Mouse (Mus musculus) embryonic facial prominence, embryonic 13.5 days (tissue): ENCODE data around the gene Dscaml1. TPM values are rescaled to one million over a fixed set of nuclear protein-coding genes. Genes with fewer than 3 reads are reported as not detected.

Experiments used
- ATAC-seq: fragments of 200-750 bp; cut with Nextera tagmentation; 2 replicates; pipeline ENCODE4 v1.8.0; 2017; ENCODE audit warnings: low read depth; ENCODE audit not compliant: insufficient number of reproducible peaks, insufficient read depth, low FRiP score, low TSS enrichment
- H3K27ac ChIP-seq: fragments of 300-500 bp; sonication (generic); 2 replicates; pipeline ENCODE4 v1.5.1; 2015; ENCODE audit warnings: moderate library complexity, mild to moderate bottlenecking, inconsistent platforms
- H3K27me3 ChIP-seq: fragments of 300-500 bp; sonication (generic); 2 replicates; pipeline ENCODE4 v1.6.1; 2015; ENCODE audit warnings: mild to moderate bottlenecking, inconsistent platforms
- H3K36me3 ChIP-seq: fragments of 300-500 bp; sonication (generic); 2 replicates; pipeline ENCODE4 v1.6.1; 2015; ENCODE audit warnings: mild to moderate bottlenecking, inconsistent platforms
- H3K4me1 ChIP-seq: fragments of 300-500 bp; sonication (generic); 2 replicates; pipeline ENCODE4 v1.6.1; 2015; ENCODE audit warnings: inconsistent platforms
- H3K4me2 ChIP-seq: fragments of 300-500 bp; sonication (generic); 2 replicates; pipeline ENCODE4 v1.6.1; 2015; ENCODE audit warnings: moderate library complexity, mild to moderate bottlenecking, inconsistent platforms
- H3K4me3 ChIP-seq: fragments of 300-500 bp; sonication (generic); 2 replicates; pipeline ENCODE4 v1.5.1; 2015; ENCODE audit warnings: mild to moderate bottlenecking, inconsistent platforms
- H3K9ac ChIP-seq: fragments of 300-500 bp; sonication (generic); 2 replicates; pipeline ENCODE4 v1.6.1; 2015; ENCODE audit warnings: mild to moderate bottlenecking, inconsistent platforms
- H3K9me3 ChIP-seq: fragments of 300-500 bp; sonication (generic); 2 replicates; pipeline ENCODE4 v1.6.1; 2016; ENCODE audit warnings: inconsistent platforms
- WGBS: fragments of 180-500 bp; shearing (Covaris S2); methylation state at CpG from one replicate; pipeline ENCODE4 v1.1.7; 2015; ENCODE audit warnings: mixed read lengths; 5-methylcytosine and 5-hydroxymethylcytosine counted together
- polyA plus RNA-seq: library from polyadenylated mRNA; unstranded; fragments of >200 nt; fragmentation: Nextera tagmentation; extraction: Ambion mirVana; gene quantifications from 2 replicates; pipeline ENCODE4 v1.2.1, GENCODE M21; 2015

The Dscaml1 gene
- polyA plus RNA-seq, 1 experiment from 2014 or later, result 0.97 TPM

- ATAC-seq, result no peak
- Histone ChIP-seq H3K27me3 (peaks cover 7% of the 10 kb centered on the region; the same call in 1 of the 2 replicates), H3K9ac (no peak overlapping the region), H3K27ac (no peak overlapping the region), H3K9me3 (no peaks in the 10 kb centered on the region), H3K4me2 (no peak overlapping the region), H3K36me3 (peaks cover 20% of the 10 kb centered on the region; the same call in 1 of the 2 replicates), H3K4me1 (no peaks in the 10 kb centered on the region), H3K4me3 (no peak overlapping the region)
- WGBS, result 58% methylated on average over 1 of the region's 1 CpGs
Observed at GRCm38 (mm10) chr9:45398336-45398735, 28.1 kb upstream of the Dscaml1 start.

GRCm38 (mm10) chr9:45399434-45399833 lies 27.0 kb upstream of the Dscaml1 start, which contains the start of gene Fxyd2:
Fxyd2 (plus strand) TSS chr9:45399669.
- peaks cover 12% of the 10 kb centered on the region for H3K27me3 ChIP-seq
- no peak within 1 kb of the TSS for H3K27ac ChIP-seq
- no peak within 1 kb of the TSS for H3K4me3 ChIP-seq
- H3K4me1 ChIP-seq, result no peaks in the 10 kb centered on the region
- 71% methylated on average over 4 of the region's 4 CpGs for whole genome bisulfite sequencing
- peaks cover 12% of the 10 kb centered on the region; the same call in 1 of the 2 replicates for H3K36me3 ChIP-seq
- no peaks in the 10 kb centered on the region for H3K9me3 ChIP-seq
- ATAC-seq, result no peak
- H3K9ac ChIP-seq, result no peak within 1 kb of the TSS
- H3K4me2 ChIP-seq, result no peak within 1 kb of the TSS

GRCm38 (mm10) chr9:45401851-45402250 lies 24.6 kb upstream of the Dscaml1 start:
- H3K27me3 ChIP-seq, result peaks cover 12% of the 10 kb centered on the region
- H3K36me3 ChIP-seq, result no peaks in the 10 kb centered on the region
- no peak overlapping the region for H3K27ac ChIP-seq
- 34% methylated on average over 4 of the region's 4 CpGs for WGBS
- ATAC-seq, result no peak
- no peak overlapping the region for H3K9ac ChIP-seq
- H3K4me1 ChIP-seq, result no peaks in the 10 kb centered on the region
- H3K4me3 ChIP-seq, result no peak overlapping the region
- no peak overlapping the region for H3K4me2 ChIP-seq
- no peaks in the 10 kb centered on the region for H3K9me3 ChIP-seq

GRCm38 (mm10) chr9:45402957-45403356 lies 23.5 kb upstream of the Dscaml1 start:
- Histone ChIP-seq H3K4me2 (no peak overlapping the region), H3K4me3 (no peak overlapping the region), H3K9me3 (no peaks in the 10 kb centered on the region), H3K4me1 (peaks cover 6% of the 10 kb centered on the region; the same call in 1 of the 2 replicates), H3K9ac (no peak overlapping the region), H3K36me3 (no peaks in the 10 kb centered on the region), H3K27ac (no peak overlapping the region), H3K27me3 (peaks cover 12% of the 10 kb centered on the region)
- no peak for ATAC-seq
- 45% methylated on average over 2 of the region's 2 CpGs for WGBS

DNA sequence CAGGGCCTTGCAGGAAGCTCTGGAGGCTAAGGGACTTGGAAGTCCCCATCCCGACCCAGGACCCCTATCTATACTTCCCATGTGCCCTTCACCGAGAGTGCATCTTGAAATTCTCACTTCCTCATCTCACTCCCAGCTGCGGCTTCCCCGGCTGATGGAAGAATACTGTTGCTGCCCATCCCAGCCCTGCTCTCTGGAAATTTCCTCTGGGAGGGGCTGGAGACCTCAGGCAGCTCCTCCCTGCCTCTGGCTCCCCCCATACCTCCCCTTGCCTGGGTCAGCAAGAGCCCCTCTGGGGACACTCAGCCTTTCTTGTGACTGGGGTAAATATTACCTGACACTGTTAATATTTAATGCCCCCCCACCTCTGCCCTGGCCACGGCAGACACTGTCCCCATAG lies 20.7 kb upstream of the Dscaml1 start:
- Histone ChIP-seq H3K4me1 (peaks cover 9% of the 10 kb centered on the region; the same call in 1 of the 2 replicates), H3K4me2 (no peak overlapping the region), H3K4me3 (no peak overlapping the region), H3K9ac (no peak overlapping the region), H3K27ac (no peak overlapping the region), H3K36me3 (no peaks in the 10 kb centered on the region), H3K27me3 (peaks cover 23% of the 10 kb centered on the region), H3K9me3 (no peaks in the 10 kb centered on the region)
- ATAC-seq, result no peak
- 81% methylated on average over 5 of the region's 5 CpGs for WGBS

- no peak overlapping the region for H3K27ac ChIP-seq
- H3K27me3 ChIP-seq, result peaks cover 23% of the 10 kb centered on the region
- no peak overlapping the region for H3K9ac ChIP-seq
- 85% methylated on average over 3 of the region's 3 CpGs for WGBS
- H3K4me2 ChIP-seq, result no peak overlapping the region
- H3K9me3 ChIP-seq, result no peaks in the 10 kb centered on the region
- peaks cover 9% of the 10 kb centered on the region; the same call in 1 of the 2 replicates for H3K4me1 ChIP-seq
- H3K4me3 ChIP-seq, result no peak overlapping the region
- H3K36me3 ChIP-seq, result no peaks in the 10 kb centered on the region
- no peak for ATAC-seq
Observed at GRCm38 (mm10) chr9:45406808-45407207, 19.6 kb upstream of the Dscaml1 start.

DNA sequence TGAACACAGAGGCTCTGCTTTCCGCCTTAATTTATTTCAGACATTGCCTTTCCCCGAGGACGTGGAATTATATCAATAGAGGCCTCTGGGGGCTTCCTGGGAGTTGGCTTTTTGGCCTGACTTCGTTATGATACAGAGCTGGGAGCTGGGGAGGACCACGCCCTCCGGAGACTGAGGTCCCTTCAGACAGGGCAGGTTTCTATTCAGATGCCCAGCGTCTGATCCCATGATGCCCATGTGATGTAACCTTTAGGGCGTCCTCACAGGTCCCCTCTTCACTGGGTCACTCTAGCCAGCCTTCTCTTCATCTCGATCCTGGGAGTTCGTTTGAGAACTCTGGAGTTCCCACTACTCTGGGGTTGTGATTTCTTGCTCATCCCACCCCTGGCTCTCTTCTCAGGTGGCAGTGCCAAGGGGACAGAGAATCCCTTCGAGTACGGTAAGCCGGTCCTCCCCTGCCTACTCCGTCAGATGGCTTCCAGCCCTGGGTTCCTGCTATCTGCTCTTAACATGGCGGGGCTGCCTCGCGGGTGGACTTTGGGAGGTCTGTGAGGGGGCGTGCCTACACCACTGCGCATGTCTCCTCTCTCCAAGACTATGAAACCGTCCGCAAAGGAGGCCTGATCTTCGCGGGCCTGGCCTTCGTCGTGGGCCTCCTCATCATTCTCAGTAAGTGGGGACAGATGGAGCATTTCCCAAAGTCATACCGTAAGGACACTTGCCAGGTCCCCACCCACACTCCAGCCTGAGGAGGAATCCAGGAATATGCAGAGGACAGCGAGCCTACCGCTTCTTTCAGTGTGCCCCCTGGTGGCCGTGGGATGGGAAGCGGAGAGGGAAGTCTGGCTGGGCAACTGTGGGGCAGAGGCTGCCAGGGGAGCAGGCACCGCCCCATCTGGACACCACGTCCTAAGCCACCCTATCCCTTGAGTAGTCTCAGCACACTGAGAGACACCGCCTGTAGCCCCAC lies 18.4 kb upstream of the Dscaml1 start:
- 33% methylated on average over 33 of the region's 33 CpGs for WGBS
- peak overlapping the region; percentile 35 for H3K4me3 ChIP-seq
- no peak for ATAC-seq

GRCm38 (mm10) chr9:45410193-45410592 lies 16.2 kb upstream of the Dscaml1 start:
- H3K4me3 ChIP-seq, result no peak overlapping the region
- no peak overlapping the region for H3K9ac ChIP-seq
- 81% methylated on average over 5 of the region's 5 CpGs for WGBS
- H3K27ac ChIP-seq, result no peak overlapping the region
- peaks cover 10% of the 10 kb centered on the region; the same call in 1 of the 2 replicates for H3K27me3 ChIP-seq
- no peaks in the 10 kb centered on the region for H3K9me3 ChIP-seq
- ATAC-seq, result no peak
- peaks cover 13% of the 10 kb centered on the region; the same call in 1 of the 2 replicates for H3K4me1 ChIP-seq
- no peaks in the 10 kb centered on the region for H3K36me3 ChIP-seq
- no peak overlapping the region for H3K4me2 ChIP-seq

More for the DNA sequence above, 18.4 kb upstream of the Dscaml1 start:
- H3K27ac ChIP-seq, result no peak overlapping the region
- peak overlapping the region; percentile 58; the same call in 1 of the 2 replicates for H3K9ac ChIP-seq
- no peaks in the 10 kb centered on the region for H3K36me3 ChIP-seq
- no peaks in the 10 kb centered on the region for H3K9me3 ChIP-seq
- H3K4me2 ChIP-seq, result peak overlapping the region; percentile 59
- H3K27me3 ChIP-seq, result peaks cover 17% of the 10 kb centered on the region
- peaks cover 13% of the 10 kb centered on the region; the same call in 1 of the 2 replicates for H3K4me1 ChIP-seq

DNA sequence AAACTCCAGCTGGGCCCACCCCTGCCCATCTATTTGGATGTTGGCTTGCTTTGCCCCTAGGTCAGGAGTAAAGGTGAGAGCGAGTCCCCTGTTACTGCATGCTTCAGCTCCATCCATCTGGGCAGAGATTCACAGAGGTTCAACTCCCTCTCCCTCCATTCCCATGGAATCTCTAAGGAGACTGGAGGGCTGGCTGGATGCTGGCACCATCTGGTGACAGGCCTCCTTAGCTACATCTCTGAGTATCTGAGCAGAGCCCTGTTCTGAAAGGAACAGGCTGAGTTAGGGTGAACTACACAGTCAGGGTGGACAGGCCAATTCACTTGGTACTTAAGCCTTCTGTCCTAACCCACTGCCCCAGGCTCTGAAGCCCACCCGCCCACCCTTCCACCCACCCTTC lies 15.8 kb upstream of the Dscaml1 start:
- ATAC-seq, result no peak
- Histone ChIP-seq H3K4me2 (no peak overlapping the region), H3K4me1 (peaks cover 13% of the 10 kb centered on the region; the same call in 1 of the 2 replicates), H3K27me3 (peaks cover 10% of the 10 kb centered on the region; the same call in 1 of the 2 replicates), H3K36me3 (no peaks in the 10 kb centered on the region), H3K27ac (no peak overlapping the region), H3K4me3 (no peak overlapping the region), H3K9me3 (no peaks in the 10 kb centered on the region), H3K9ac (no peak overlapping the region)
- WGBS, result 83% methylated on average over 2 of the region's 2 CpGs

DNA sequence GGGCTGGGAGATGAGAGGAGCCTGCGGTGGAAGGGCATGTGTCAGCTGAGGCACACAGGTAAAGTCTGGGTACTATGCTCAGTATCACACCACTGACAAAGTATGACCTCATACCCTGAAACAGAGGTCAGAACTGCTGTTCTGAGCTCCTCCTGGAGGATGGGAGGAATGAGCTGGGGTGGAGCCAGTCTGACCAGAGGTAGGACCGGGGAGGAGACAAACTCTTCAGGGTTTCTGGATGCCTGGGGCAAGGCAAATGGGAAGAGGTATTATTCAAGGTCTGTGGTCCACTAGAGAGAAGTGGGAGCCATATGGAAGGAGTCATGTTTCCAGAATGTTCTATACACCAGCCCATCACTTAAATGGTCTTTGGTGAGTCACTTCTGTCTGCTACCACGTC lies 15.3 kb upstream of the Dscaml1 start:
- Histone ChIP-seq H3K9ac (no peak overlapping the region), H3K9me3 (no peaks in the 10 kb centered on the region), H3K27ac (no peak overlapping the region), H3K4me3 (no peak overlapping the region), H3K27me3 (peaks cover 10% of the 10 kb centered on the region; the same call in 1 of the 2 replicates), H3K36me3 (no peaks in the 10 kb centered on the region), H3K4me2 (no peak overlapping the region), H3K4me1 (peaks cover 13% of the 10 kb centered on the region; the same call in 1 of the 2 replicates)
- 72% methylated on average over 3 of the region's 3 CpGs for WGBS
- no peak for ATAC-seq

GRCm38 (mm10) chr9:45411803-45412202 lies 14.6 kb upstream of the Dscaml1 start:
- no peak for ATAC-seq
- no peaks in the 10 kb centered on the region for H3K9me3 ChIP-seq
- H3K4me3 ChIP-seq, result peak overlapping the region; percentile 24
- H3K27ac ChIP-seq, result no peak overlapping the region
- WGBS, result 19% methylated on average over 7 of the region's 7 CpGs
- peak overlapping the region; percentile 54 for H3K4me2 ChIP-seq
- H3K36me3 ChIP-seq, result no peaks in the 10 kb centered on the region
- peak overlapping the region; percentile 44; the same call in 1 of the 2 replicates for H3K9ac ChIP-seq
- peaks cover 12% of the 10 kb centered on the region; the same call in 1 of the 2 replicates for H3K27me3 ChIP-seq
- peaks cover 13% of the 10 kb centered on the region; the same call in 1 of the 2 replicates for H3K4me1 ChIP-seq
